Mouse (Mus musculus) stomach, embryonic 15.5 days (tissue): ENCODE measurements around the gene Spg11. TPM values are rescaled to one million over a fixed set of nuclear protein-coding genes. Genes with fewer than 3 reads are reported as not detected.

Source experiments
- ATAC-seq: fragments of 200-750 bp; cut with Nextera tagmentation; 2 replicates; pipeline ENCODE4 v1.8.0; 2017; ENCODE audit warnings: low read depth, moderate number of reproducible peaks, moderate TSS enrichment; ENCODE audit not compliant: insufficient read depth, low FRiP score
- H3K27ac ChIP-seq: fragments of 300-500 bp; sonication (generic); 2 replicates; pipeline ENCODE4 v1.5.1; 2015; ENCODE audit warnings: mild to moderate bottlenecking, inconsistent platforms
- H3K27me3 ChIP-seq: fragments of 300-500 bp; sonication (generic); replicated peaks from 2 replicates; pipeline ENCODE4 v1.6.1; 2015; ENCODE audit warnings: inconsistent platforms
- H3K36me3 ChIP-seq: fragments of 300-500 bp; sonication (generic); 2 replicates; pipeline ENCODE4 v1.6.1; 2015; ENCODE audit warnings: inconsistent platforms
- H3K4me1 ChIP-seq: fragments of 300-500 bp; sonication (generic); 2 replicates; pipeline ENCODE4 v1.6.1; 2015; ENCODE audit warnings: inconsistent platforms
- H3K4me2 ChIP-seq: fragments of 300-500 bp; sonication (generic); 2 replicates; pipeline ENCODE4 v1.6.1; 2015; ENCODE audit warnings: mild to moderate bottlenecking, inconsistent platforms
- H3K4me3 ChIP-seq: fragments of 300-500 bp; sonication (generic); replicated peaks from 2 replicates; pipeline ENCODE4 v1.5.1; 2015; ENCODE audit warnings: inconsistent platforms
- H3K9ac ChIP-seq: fragments of 300-500 bp; sonication (generic); 2 replicates; pipeline ENCODE4 v1.6.1; 2015; ENCODE audit warnings: inconsistent platforms
- H3K9me3 ChIP-seq: fragments of 300-500 bp; sonication (generic); 2 replicates; pipeline ENCODE4 v1.6.1; 2016; ENCODE audit warnings: inconsistent platforms
- WGBS: fragments of 180-500 bp; shearing (Covaris S2); methylation state at CpG from one replicate; pipeline ENCODE4 v1.1.7; 2015; 5-methylcytosine and 5-hydroxymethylcytosine counted together
- polyA plus RNA-seq: library from polyadenylated mRNA; unstranded; fragments of >200 nt; fragmentation: Nextera tagmentation; extraction: Ambion mirVana; gene quantifications from 2 replicates; pipeline ENCODE4 v1.2.1, GENCODE M21; 2015

Spg11 gene
- polyA plus RNA-seq, 1 experiment from 2014 or later = 7.7 TPM

GRCm38 (mm10) chr2:122141332-122141967 lies 23.3 kb upstream of the Spg11 start:
- H3K4me1 ChIP-seq = no peaks in the 10 kb centered on the region
- WGBS = 71% methylated on average over 5 of the region's 5 CpGs
- H3K4me3 ChIP-seq = no peak overlapping the region
- H3K9me3 ChIP-seq = no peaks in the 10 kb centered on the region
- H3K27ac ChIP-seq = no peak overlapping the region
- no peak overlapping the region for H3K9ac ChIP-seq
- no peaks in the 10 kb centered on the region for H3K36me3 ChIP-seq
- 0 out of 2 replicates have a peak, but pooled peaks cover 3% of the 10 kb centered on the region for H3K27me3 ChIP-seq
- 0 out of 2 replicates have a peak, but pooled peaks have one; percentile 31 for ATAC-seq
- no peak overlapping the region for H3K4me2 ChIP-seq

DNA sequence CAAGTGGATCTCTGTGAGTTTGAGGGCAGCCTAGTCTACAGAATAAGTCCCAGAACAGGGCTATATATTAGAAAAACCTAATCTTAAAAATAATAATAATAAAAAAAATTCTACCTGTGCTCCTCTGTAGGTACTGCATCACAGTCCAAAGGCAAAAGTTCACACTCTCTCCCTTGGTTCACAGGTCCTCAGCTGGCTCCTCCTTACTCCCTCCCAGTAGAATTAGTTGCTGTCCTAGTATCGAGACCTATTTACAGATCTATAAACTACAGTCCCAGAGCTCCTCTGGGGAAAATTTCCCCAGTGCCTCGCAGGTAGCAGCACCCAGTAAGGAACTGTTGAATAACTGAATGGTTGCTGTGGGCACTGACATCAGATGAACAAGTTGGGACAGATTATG lies 22.6 kb upstream of the Spg11 start:
- Histone ChIP-seq H3K36me3 (no peaks in the 10 kb centered on the region), H3K4me2 (no peak overlapping the region), H3K9me3 (no peaks in the 10 kb centered on the region), H3K27ac (no peak overlapping the region), H3K4me1 (no peaks in the 10 kb centered on the region), H3K27me3 (0 out of 2 replicates have a peak, but pooled peaks cover 3% of the 10 kb centered on the region), H3K9ac (no peak overlapping the region), H3K4me3 (no peak overlapping the region)
- ATAC-seq = no peak
- 77% methylated on average over 2 of the region's 2 CpGs for WGBS

DNA sequence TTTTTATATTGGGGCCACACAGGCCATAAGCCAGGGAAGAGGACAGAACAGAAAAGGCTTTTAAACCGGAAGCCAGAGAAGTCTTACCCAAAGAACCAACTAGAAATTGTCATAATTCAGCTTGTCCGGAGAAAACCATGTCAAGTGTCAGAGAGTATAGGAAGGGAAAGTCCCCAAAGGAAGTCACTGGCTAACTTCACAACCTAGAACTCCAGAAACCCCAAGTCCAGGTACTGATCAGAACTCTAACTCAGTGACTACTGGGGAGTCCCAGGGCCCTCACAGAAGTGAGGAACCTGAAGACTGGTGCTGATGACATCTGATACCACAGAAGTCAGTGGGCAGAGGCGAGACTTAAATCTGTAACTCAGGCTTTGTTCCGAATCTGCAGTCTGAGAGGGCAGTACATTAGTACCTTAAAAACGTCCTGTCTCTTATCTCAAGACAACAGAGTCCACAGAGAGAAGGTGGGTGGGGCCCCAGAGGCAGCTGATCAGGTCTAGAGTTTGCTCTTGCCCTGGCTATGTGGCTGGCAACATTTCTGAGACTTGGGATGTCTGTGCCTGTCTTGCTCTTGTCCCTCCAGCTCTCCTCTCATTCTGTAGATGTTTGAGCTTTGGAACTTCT lies 19.8 kb upstream of the Spg11 start:
- H3K9me3 ChIP-seq = no peaks in the 10 kb centered on the region
- H3K4me1 ChIP-seq = no peaks in the 10 kb centered on the region
- ATAC-seq = peak; percentile 77; the same call in 1 of the 2 replicates
- no peak overlapping the region for H3K4me3 ChIP-seq
- no peak overlapping the region for H3K27ac ChIP-seq
- no peaks in the 10 kb centered on the region for H3K36me3 ChIP-seq
- 46% methylated on average over 5 of the region's 5 CpGs for WGBS
- H3K9ac ChIP-seq = no peak overlapping the region
- H3K4me2 ChIP-seq = no peak overlapping the region
- H3K27me3 ChIP-seq = 0 out of 2 replicates have a peak, but pooled peaks cover 3% of the 10 kb centered on the region

DNA sequence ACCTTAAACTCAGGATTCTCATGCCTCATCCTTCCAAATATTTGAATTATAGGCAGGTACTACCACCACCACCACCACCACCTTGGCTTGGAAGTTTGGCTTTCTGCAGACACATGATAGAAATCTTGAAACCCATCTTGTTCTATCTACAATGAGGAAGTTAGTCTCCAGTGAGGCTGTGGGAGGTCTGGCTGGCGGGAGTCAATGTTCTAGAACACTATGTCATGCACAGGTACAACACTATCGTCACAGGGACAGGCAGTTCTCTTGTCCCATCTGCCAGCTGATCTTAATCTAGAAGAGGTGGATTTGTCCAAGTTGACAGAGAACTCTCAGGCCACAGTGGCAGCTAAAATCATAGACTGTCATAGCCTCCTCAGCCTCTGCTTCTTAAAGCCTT lies 14.4 kb upstream of the Spg11 start:
- no peaks in the 10 kb centered on the region for H3K9me3 ChIP-seq
- WGBS = 82% methylated on average over 2 of the region's 2 CpGs
- H3K4me1 ChIP-seq = no peaks in the 10 kb centered on the region
- 0 out of 2 replicates have a peak, but pooled peaks cover 3% of the 10 kb centered on the region for H3K27me3 ChIP-seq
- no peak overlapping the region for H3K9ac ChIP-seq
- H3K27ac ChIP-seq = no peak overlapping the region
- no peak overlapping the region for H3K4me3 ChIP-seq
- ATAC-seq = no peak
- H3K36me3 ChIP-seq = no peaks in the 10 kb centered on the region
- no peak overlapping the region for H3K4me2 ChIP-seq

GRCm38 (mm10) chr2:122132078-122132477 lies 13.9 kb upstream of the Spg11 start:
- Histone ChIP-seq H3K27ac (no peak overlapping the region), H3K4me1 (no peaks in the 10 kb centered on the region), H3K4me2 (no peak overlapping the region), H3K36me3 (no peaks in the 10 kb centered on the region), H3K9ac (no peak overlapping the region), H3K4me3 (no peak overlapping the region), H3K27me3 (no peaks in the 10 kb centered on the region), H3K9me3 (no peaks in the 10 kb centered on the region)
- WGBS = 84% methylated on average over 2 of the region's 2 CpGs
- no peak for ATAC-seq

GRCm38 (mm10) chr2:122127635-122128034 lies 9.4 kb upstream of the Spg11 start:
- no peaks in the 10 kb centered on the region for H3K36me3 ChIP-seq
- H3K27ac ChIP-seq = no peak overlapping the region
- 92% methylated on average over 4 of the region's 4 CpGs for WGBS
- no peak overlapping the region for H3K4me2 ChIP-seq
- H3K4me1 ChIP-seq = no peaks in the 10 kb centered on the region
- no peak for ATAC-seq
- no peak overlapping the region for H3K4me3 ChIP-seq
- no peaks in the 10 kb centered on the region for H3K27me3 ChIP-seq
- no peak overlapping the region for H3K9ac ChIP-seq
- H3K9me3 ChIP-seq = no peaks in the 10 kb centered on the region

GRCm38 (mm10) chr2:122126765-122127347 lies 8.7 kb upstream of the Spg11 start:
- no peak for ATAC-seq
- Histone ChIP-seq H3K4me1 (no peaks in the 10 kb centered on the region), H3K4me3 (no peak overlapping the region), H3K36me3 (no peaks in the 10 kb centered on the region), H3K27ac (no peak overlapping the region), H3K9me3 (no peaks in the 10 kb centered on the region), H3K27me3 (no peaks in the 10 kb centered on the region), H3K4me2 (no peak overlapping the region), H3K9ac (no peak overlapping the region)
- WGBS = 42% methylated on average over 5 of the region's 5 CpGs

GRCm38 (mm10) chr2:122125680-122126572 lies 7.7 kb upstream of the Spg11 start:
- WGBS = 35% methylated on average over 12 of the region's 12 CpGs
- ATAC-seq = no peak
- Histone ChIP-seq H3K9ac (no peak overlapping the region), H3K4me2 (no peak overlapping the region), H3K27me3 (no peaks in the 10 kb centered on the region), H3K4me3 (no peak overlapping the region), H3K9me3 (no peaks in the 10 kb centered on the region), H3K27ac (no peak overlapping the region), H3K4me1 (no peaks in the 10 kb centered on the region), H3K36me3 (no peaks in the 10 kb centered on the region)

DNA sequence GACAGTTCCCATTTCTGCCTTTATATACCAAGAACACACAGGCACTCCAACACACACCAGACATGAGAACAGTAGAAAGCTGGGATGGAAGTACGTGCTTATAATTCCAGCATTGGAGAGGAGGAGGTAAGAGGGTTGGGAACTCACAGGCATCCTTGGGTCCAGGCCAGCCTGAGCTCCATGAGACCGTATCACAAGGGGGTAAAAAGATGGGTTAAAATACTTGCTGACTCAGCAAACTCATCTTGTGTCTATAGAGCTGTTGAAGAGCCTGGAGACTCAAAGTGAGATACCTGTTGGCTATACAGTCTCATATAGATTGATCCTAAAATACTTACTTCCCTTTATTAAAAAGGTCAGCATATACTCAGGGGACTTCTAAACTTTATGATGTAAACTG lies 1.3 kb downstream of the Spg11 start:
- ATAC-seq = no peak
- no peak overlapping the region for H3K27ac ChIP-seq
- peaks cover 5% of the 10 kb centered on the region; the same call in 1 of the 2 replicates for H3K4me1 ChIP-seq
- no peaks in the 10 kb centered on the region for H3K9me3 ChIP-seq
- no peaks in the 10 kb centered on the region for H3K27me3 ChIP-seq
- H3K9ac ChIP-seq = no peak overlapping the region
- no peak overlapping the region; the same call in 1 of the 2 replicates for H3K4me3 ChIP-seq
- WGBS = 88% methylated on average over 2 of the region's 2 CpGs
- peak overlapping the region; percentile 58 for H3K4me2 ChIP-seq
- H3K36me3 ChIP-seq = peaks cover 8% of the 10 kb centered on the region

DNA sequence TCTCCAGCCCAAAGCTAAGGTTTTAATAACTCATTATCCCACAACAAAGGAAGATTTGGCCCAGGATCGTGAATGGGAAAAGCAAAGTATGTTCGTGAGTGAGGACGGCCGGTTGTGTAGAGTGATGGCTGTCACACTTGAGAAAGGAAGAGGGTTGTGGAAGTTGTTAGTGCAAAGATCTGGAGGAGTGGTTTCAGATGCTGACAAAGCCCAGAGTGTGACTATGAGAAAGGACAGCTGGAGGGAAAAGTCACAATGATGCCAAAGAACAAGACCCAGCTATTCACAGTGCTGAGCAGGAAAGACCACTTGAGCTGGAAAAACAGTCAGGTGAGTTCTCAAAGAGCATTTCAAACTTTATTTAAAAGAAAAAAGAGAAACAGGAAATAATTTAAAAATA lies 8.5 kb downstream of the Spg11 start:
- Histone ChIP-seq H3K27ac (peak overlapping the region; percentile 3; the same call in 1 of the 2 replicates), H3K36me3 (peaks cover 20% of the 10 kb centered on the region), H3K27me3 (no peaks in the 10 kb centered on the region)

DNA sequence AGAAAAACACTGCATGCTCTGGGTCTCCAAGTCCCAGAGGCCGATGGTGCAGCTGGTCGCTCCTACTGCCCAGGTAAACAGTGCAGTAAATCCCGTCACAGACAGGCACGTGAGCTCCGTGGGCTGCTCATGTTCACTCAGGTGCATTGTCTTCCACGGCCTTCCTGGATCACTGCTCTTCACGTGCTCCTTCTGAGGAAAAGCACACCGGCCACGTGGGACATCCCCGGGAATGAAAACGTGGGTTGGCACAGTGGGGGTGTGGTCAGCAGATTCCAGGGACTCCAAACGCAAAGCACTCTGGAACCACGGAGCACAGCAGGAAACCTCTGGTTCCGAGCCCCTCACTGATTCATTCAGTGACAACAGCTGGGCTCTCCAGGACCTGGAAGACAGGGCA lies 10.1 kb downstream of the Spg11 start:
- Histone ChIP-seq H3K4me2 (no peak overlapping the region), H3K9ac (no peak overlapping the region), H3K9me3 (no peaks in the 10 kb centered on the region), H3K36me3 (peaks cover 15% of the 10 kb centered on the region), H3K27me3 (no peaks in the 10 kb centered on the region), H3K4me1 (no peaks in the 10 kb centered on the region), H3K4me3 (no peak overlapping the region), H3K27ac (no peak overlapping the region)
- WGBS = 83% methylated on average over 14 of the region's 14 CpGs
- no peak for ATAC-seq

More for the DNA sequence above, 8.5 kb downstream of the Spg11 start:
- Histone ChIP-seq H3K9me3 (no peaks in the 10 kb centered on the region), H3K9ac (no peak overlapping the region), H3K4me3 (no peak overlapping the region), H3K4me2 (no peak overlapping the region), H3K4me1 (no peaks in the 10 kb centered on the region)
- WGBS = 51% methylated on average over 4 of the region's 4 CpGs
- no peak for ATAC-seq
